Mouse (Mus musculus): ENCODE results near the gene Aqp6.

DNA sequence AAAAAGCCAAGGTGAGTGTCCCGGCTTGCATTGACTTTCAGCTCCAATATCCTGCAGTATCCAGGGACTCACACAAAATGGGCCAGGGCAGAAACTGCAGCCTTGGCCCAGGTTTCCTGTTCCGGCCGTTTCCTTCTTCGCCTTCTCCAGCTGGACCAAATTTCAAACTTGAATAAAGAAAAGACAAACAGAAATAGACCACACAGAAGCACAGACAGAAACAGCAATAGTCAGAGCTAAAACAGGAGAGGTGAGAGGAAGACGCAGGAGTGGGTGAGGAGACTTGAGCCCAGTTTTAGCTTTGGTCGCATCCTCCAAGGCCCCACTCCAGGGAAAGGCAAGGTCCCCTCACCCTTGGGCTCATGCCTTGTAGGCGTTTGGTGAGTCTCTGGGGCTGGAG lies 2.0 kb downstream of the Aqp6 start:
- no peak for TF ChIP-seq CTCF (IDR thresholded peaks at IDR 0.05; ENCODE audit: borderline replicate concordance, insufficient read depth, low read length)
- TF ChIP-seq POLR2A (IDR thresholded peaks at IDR 0.05; ENCODE audit: low read depth, low read length), result no peak
